Mouse (Mus musculus) mature B cell (primary cell): Measurements from ENCODE around the gene Osbpl8.

ENCODE experiments used
- in situ Hi-C: fragments of 300-500 bp; cut with MboI; formaldehyde crosslinking; loops from 2 replicates; pipeline ENCODE4 v1.14.3; 2019

The Osbpl8 gene

DNA sequence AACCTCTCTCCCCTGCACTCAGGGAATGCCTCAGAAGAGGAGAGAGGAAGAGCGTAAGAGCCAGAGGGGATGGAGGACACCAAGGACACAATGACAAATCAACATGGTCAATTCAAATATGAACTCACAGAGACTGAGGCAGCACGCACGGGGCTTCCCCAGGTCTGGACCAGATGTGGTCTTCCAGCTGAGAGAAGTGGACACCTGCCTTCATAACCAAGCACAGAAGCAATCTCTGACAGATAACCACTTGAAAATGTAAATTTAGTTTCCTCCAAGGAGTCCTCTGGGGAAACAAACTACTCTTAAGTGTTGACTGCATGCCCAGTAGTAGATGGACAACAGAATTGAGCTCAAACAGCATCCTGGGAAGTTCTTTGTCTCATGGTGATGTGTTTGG lies 9.5 kb upstream of the Osbpl8 start:
- in situ Hi-C loops = no loop called here

DNA sequence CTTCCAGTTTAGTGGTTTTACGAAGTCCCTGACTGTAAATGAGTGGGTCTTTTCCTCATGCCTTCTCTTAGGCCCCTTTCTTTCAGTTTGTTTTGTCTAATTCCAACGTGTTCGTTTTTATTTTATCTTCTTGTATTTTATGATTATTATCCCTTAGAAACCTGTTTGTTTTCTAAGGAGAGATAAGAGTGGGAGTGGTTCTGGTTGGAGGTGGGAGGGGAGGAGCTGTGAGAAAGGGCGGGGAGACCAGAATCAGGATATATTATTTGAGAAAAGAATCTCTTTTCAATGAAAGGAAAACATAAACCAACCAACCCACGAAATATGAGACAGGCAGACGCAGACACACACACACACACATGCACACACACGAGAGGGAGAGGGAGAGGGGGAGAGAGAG lies 9.0 kb upstream of the Osbpl8 start:
- in situ Hi-C loops = no loop called here

DNA sequence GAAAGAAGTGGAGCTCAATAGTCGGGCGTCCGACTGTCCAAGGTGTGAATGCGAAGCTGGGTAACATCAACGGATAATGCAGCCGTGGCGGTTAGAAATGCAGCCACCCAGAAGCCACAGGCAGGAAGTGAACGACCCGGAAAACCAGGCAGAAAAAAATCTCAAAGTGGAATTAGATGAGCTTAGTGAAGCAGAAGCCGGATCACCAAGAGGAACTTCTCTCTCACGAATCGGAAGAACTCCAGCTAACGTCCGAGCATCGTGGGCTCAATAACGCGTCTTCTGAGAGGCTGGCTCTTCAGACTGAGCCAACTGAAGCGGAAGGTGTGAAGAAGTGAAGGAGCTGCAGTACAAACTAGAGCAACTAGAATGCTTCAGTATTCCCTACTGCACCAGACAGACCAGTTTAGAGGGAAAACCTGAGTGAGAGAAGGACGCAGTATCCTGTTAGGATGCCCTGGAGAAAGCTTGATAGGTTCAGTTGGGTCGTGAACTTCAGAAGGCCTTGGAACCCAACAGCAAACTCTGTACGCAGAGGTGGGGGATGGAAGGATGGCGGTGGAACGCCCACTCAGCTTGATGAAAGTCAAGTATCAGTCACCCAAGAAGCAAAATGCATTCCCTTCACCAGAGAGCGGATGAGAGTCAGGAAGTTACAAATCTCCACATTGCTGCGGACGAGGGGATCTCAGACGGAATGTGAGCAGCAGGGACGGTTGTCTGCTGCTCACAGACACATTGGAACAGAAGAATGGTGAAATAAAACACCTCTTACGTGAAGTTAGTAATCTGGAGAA lies 8.0 kb upstream of the Osbpl8 start:
- in situ Hi-C loops = no loop called here

DNA sequence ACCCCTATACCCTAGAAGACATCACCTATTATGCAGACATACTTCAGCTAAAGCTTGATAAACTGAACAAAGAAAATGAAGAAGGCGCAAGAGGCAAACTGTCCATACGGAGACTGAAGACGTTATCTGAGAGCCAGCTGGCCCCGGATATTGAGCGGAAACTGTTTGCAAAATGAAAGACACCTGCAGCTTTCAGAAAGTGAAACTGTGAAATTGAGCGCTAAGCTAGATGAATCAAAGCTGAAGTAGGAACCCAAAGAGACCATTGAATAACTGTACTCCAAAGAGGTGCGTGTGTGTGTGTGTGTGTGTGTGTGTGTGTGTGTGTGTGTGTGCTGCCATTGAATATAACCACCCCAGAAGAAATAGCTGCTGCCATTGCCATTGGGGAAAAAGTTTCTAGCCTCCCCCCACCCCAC lies 7.3 kb upstream of the Osbpl8 start:
- in situ Hi-C loops = no loop called here

DNA sequence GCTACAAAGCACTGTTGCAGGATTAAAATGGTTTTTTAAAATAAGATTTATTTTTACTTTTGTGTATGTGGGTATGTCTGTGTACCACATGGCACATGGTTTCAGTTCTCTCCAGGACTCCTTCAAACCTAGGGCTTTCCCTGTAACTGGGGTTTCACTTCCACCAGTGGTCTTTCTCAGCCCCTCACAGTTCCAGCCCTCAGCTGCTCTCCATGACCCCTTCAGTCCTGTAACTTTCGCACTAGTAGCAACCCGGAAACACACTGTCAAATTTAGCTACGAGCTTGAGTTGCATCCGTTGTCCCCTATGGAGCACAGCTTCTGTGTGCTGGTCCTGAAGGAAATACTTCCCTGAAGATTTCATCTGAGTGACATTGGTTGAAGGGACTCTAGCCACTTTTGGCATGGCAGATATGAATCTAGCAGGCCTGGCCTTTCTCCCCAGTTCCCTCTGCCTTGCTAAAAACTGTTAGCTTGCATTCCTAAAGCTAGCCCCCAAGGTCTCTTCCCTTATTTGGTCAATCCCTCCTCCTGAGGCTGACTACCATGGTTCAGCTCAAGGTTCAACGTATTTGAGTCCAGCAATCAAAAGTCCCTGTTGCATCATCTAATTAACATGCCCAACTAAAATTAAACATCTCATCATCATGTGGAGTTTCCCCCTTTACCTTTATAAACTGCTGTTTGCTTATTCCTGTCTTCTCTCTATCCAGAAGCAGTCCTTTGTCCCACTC lies 4.6 kb upstream of the Osbpl8 start:
- in situ Hi-C loops = no loop called here

DNA sequence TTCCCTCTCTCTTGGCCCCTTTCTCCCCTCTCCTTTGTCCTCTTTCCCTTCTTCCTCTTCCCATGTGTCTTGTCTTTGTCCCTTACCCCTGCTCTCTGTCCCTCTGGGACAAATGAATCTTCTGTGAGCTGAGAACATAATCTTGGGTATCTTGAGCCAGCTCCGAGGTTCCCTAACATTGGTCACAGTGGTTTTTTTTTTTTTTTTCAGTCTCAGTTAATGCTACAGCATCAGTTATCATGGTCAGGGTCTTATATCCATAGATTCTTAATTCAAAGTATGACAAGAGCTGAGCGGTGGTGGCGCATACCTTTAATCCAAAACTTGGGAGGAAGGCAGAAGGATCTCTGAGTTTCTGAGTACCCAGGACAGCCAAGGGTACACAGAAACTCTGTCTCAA lies 4.0 kb upstream of the Osbpl8 start:
- in situ Hi-C loops = no loop called here

DNA sequence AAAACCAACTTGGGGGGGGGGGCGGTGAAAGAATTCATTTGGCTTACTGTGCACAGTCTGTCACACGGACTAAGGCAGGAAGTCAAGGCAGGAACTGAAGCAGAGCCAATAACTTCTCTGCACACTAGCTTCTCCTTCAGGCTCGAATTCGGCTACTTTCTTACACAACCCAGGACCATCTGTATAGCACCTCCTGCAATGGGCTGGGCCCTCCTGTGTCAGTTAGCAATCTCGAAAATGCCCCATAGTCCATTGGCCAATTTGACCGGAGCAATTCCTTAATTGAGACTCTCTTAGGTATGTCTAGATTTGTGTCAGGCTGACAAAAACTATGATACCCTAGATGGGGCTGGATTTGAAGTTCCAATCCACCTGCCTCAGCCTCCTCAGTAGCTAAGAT lies 3.2 kb upstream of the Osbpl8 start:
- in situ Hi-C loops = no loop called here

DNA sequence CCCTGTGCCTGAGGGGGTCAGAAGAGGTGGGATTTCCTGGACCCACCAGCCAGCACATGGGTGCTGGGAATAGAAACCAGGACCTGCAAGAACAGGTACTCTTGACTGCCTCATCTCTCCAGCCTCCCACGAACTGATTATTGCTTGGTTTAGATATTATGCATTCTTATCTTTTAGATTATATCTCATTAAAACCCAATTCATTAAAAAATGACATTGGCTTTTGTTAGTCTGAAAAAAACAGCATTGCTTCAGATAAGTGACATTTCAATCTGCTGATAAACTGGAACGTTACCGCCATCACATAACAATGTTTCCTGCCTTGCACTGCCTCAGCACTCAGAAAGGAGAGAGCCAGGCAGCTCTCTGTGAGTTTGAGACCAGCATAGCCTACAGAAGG lies 1.5 kb upstream of the Osbpl8 start:
- in situ Hi-C loops = no loop called here

DNA sequence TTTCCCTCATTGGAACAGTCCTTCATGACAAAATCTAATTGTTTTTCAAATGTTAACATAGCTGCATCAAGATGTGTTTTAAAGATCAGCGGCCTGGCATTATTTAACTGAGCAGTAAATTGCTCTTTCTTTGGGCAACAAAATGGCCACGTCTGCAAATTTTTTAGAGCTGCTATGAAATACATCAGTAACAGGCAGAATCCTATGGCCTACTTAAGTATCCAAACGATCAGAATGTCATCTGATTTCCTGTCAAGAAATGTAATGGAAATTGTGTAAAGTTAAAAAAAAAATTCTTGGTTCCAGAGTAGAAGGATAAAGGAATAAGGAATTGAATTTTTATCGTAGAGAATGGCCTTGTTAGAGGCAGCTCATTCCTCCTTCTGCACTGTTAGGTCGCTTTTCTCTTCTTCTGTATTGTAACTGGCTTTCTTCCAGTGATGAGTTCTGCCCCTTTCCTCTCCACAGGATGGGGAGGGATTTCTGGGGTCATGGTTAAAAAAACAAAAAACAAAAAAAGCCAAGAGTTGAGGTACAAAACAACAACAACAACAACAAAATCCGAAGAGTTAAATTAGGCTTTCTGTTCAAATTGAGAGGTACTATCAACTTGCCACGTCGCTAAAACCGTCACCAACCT lies 831 bp upstream of the Osbpl8 start:
- in situ Hi-C loops = no loop called here

DNA sequence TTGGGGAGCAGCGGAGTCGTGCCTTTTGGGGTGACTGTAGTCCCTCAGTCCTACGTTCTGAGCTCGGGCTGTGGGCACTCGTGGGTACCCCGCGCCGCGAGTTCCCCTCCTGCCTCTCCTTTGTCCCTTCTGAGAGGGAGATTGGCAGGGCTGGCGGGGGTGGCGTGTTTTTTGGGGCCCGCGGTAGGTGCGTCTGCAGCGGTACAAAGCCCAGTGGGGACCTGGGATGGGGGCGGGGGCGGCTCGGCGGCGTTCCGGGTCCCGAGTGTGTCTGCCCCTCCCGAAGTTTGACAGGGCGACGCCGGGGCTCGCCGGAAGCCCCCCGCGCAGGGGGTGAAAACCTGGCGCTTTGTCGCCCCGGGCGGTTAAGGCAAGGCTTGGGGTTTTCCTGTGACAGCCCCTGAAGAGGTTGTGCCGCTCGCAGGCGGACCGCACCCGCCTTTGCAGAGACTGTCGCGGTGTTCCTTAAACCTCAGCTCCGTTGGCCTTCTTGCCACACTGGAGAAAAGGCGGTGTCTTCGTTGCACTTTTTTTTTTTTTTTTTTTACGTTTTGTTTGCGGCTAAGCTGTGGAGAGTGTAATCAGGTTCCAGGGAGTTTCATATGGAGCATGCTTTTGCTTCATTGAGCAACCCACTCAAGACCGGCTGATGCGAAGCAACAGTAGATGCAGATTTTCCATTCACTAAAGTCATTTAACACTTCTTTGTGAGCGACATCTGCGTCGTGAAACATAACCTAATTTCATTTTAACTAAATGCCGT lies 848 bp downstream of the Osbpl8 start:
- in situ Hi-C loops = no loop called here

DNA sequence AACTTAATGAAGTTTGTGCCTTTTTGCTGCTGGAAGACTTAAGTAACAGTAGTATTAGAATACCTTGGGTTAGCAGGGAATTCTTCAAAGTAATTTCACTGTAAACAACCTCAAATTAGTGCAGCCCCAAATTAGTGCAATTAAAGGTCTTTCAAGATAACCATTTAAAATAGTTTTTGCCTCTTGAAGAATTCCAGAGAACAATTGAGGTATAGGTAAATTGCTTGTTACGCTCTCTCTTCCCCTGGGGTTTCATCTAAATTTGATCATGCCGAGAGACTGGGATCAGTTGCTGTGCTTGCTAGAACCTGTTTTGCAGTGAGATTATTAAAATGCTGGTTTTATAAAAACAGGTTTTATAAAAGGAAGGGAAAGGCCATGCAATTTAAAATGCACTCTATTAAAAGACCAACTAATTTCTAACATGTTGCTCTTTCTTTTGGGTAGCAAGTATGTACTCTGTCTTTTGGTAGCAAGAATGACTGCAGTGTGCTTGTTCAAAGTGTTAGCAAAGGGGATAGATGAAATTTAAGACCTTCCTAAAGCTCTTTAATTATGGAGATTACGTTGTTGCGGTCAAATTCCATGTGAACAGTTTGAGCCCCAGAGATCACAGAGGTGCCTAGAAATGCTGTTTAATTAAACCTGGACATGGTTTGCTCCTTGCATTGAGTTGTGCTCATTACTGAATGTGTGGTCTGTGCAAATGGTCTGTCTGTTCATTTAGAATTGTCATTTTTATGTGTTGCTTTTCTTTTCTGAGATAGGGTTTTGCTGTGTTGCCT lies 1.7 kb downstream of the Osbpl8 start:
- in situ Hi-C loops = no loop called here

DNA sequence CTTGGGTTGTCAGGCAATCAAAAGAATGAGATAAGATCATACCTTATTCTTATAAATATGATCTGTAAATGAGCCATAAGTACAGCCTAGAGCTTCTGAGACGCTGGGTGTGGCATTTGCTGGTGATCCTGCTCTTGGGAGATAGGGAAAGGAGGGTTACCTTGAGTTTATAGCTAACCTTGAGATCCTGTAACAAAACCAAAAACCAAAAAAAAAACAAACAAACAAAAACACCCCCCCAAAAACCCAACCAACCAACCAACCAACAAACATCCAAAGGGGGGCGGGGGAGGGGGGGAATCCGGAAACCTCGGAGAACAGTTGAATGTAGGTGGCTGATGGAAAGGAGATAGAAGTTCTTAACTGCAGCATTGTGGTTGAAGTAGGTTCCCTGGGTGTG lies 2.9 kb downstream of the Osbpl8 start:
- in situ Hi-C loops = no loop called here

DNA sequence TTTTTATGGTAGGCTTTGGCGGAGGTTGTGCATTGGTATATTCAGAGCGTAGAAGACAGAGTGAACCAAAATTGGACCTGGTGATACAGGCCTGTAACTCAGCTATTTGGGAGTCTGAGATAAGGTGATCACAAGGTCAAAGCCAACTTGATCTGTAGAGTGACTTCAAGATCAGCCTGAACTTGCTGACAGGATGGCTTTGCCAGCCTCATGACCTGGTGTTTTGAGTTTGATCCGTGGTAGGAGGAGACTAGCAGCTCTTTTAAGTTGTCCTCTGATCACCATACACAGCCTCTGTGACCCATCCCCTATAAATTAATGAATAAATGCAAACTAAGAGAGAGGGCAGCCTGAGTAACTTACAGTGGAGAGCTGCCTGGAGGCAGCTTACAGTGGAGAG lies 3.8 kb downstream of the Osbpl8 start:
- in situ Hi-C loops = no loop called here

DNA sequence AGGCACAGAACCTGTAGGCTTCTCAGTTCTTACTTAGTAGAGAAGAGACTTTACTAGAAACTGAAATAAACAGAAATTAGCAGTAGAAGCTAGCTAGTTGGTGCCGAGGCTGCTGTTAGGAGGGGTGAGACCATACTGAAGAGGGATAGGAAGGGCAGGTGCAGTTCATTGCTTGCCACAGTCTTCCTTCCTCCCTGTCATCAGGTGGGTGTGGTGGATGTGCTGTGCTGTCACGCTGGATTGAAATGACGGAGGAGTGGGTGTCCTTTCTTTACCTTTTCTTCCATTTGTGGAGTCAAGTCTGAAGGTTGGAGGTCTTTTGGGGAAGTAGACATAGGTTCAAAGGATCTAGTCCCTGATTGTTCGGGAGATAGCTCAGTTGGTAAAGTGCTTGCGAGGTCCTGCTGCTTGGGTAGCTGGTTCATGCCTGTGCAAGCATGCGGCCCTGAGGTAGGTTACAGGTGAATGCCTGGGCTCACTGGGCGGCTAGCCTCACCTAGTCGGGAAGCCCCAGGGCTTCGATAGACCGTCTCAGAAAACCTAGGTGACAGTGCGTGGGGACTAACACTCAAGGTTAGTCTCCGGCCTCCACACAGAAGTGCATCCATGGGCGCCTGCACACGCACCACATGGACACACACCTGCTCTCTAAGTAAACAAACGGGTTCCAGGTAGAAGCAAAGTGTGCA lies 6.8 kb downstream of the Osbpl8 start:
- in situ Hi-C loops = no loop called here

DNA sequence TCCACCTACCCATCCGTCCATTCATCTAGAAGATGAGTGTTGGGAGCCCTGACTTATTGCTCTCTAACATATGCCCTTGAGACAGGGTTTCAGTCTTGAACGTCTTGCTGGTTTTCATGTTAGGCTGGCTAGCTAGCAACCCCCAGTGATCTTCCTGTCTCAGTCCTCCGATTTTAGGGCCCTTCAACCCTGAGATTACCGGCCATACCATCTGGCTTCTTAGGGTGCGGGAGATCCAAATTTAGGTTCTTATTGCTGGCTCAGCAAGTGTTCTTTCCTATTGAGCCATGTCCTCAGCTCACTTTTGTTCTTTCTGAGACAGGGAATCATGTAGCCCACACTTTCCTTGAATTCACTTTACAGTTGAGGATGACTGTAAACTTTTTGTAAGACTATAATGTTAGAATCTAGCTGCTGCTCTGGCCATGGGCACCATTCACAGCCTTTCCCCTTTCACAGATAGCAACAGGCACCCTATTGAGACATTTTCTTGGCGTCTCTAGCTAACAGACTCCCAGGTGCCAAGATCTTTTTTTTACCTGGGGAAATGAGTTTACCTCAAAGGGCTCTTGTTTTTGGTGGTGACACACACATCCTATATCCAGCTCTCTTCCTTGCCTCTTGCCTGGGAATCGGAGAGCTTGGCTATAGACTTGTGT lies 9.2 kb downstream of the Osbpl8 start:
- in situ Hi-C loops = no loop called here

DNA sequence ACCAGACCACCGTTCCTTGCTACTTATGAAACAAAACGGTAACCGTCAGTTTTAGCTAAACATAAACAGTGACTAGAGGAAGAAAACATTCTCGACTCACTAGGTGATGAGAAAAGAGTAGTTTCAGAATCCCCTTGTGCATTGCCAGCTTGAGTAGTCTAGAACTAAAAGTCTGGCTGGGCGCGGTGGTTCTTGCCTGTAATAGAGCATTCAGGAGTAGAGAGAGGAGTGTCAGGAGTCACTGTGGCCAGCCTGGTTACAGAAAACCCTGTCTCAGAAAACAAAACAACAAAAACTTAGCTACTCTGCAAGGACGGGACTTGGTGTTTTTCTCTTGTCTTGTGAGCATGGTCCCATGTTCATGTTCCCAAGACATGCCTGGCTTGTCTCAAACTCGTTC lies 12.8 kb downstream of the Osbpl8 start:
- in situ Hi-C loops = no loop called here

DNA sequence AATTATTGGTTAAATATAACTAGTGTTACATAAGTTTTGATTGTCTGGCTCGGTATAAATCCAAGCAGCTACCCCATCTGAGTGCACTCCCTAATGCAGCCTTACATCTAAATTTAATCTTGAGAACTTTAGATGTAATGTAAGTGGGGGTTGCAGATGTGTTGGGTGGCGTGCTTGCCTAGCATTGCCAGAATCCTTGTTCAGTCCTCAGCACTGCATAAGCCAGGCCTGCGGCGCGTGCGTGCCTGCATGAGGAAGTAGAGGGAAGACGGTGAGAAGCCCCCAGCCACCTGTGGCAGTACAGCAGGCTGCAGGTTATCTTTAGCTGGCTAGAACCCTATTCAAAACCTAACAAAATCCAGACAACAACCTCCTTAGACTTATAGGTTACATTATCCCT lies 13.5 kb downstream of the Osbpl8 start:
- in situ Hi-C loops = no loop called here

DNA sequence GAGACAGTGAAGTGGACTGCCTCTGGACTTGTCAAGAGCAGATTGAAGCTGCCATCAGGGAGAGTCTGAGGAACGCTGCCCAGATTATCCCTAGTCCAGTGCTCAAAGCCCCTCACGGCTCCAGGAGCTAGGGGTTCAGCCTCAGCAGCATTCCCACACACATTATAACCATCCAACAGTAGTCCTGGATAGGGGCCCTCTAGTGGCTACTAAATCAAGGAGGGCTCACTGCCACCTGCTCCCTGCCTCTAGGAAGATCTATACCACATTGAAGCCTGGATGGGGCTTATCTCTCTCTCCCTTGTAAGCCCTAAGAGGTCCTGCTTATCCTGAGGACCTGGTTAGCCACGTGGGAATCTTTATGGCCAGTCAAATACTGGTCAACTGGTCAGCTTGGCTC lies 16.1 kb downstream of the Osbpl8 start:
- in situ Hi-C loops = no loop called here

DNA sequence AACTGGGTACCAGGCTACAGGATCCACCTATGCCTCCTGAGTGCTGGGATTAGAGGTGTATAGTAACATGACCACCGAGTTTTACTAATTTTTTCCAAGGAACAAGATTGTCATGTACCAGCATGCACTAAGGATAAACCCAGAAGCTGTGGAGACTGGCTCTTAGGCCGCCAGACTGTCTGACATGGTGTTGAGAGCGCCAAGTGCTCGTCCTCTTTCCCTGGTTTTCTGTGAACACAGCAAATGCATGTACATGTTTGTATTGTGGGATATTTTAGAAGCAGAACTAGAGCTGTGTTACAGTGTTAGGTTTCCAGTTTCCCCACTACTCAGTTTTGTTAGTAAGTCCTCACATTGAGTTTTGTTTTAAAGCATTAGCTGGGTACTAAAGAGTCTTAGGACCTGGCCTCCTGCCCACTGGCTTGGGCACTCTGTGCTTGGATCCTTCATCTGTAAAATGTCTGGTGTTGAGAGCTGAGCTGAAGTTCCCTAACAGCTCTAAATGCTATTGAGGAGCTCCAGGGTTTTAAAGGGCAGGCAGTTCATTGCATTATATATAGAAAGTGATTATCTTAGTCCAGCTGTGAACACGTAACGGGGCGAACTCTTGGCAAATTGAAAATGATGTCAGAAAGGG lies 19.2 kb downstream of the Osbpl8 start:
- in situ Hi-C loops = no loop called here
